Mouse (Mus musculus): ENCODE data around the gene Snf8. TPM values are rescaled to one million over a fixed set of nuclear protein-coding genes. Genes with fewer than 3 reads are reported as not detected.

Snf8 gene
- total and polyA plus RNA-seq, 2 experiments from 2014 or later, result 36.7 to 120 TPM

DNA sequence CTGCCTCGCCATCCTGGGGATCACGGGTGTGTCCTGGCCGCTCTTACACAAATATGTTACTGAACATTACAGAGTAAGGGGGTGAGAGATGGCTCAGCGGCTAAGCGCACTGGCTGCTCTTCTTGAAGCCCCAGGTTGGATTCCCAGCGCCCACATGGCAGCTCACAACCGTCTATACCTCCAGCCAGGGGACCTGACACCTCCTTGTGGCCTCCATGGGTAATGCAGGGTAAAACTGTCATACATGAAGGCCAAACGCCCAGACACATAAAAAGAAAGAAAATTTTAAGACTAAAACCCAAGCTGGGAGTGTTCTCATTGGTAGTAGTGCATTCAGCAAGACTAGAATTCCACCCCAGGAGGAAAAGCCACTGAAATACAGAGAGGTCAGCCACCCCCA is 40.5 kb upstream of the Snf8 start:
- H3K9ac ChIP-seq, result no peak overlapping the region
- no peaks in the 10 kb centered on the region for H3K9me3 ChIP-seq (ENCODE audit: low read length)
- no peak for TF ChIP-seq CTCF (IDR thresholded peaks at IDR 0.05; ENCODE audit: low read depth)
- 0 out of 2 replicates have a peak, but pooled peaks cover 6% of the 10 kb centered on the region for H3K4me1 ChIP-seq (ENCODE audit: insufficient read depth)
- H3K4me3 ChIP-seq (ENCODE audit: low read depth, low read length), result no peak overlapping the region
- H3K27ac ChIP-seq (ENCODE audit: low read depth, low read length), result no peak overlapping the region
- no peak overlapping the region for H3K4me2 ChIP-seq (ENCODE audit: low read depth)
- WGBS, result 96% methylated on average over 8 of the region's 8 CpGs
- H3K36me3 ChIP-seq (ENCODE audit: insufficient read depth), result no peaks in the 10 kb centered on the region
- DNase-seq (no peak), ATAC-seq (no peak)
- no peaks in the 10 kb centered on the region for H3K27me3 ChIP-seq (ENCODE audit: insufficient read depth, low read length)

DNA sequence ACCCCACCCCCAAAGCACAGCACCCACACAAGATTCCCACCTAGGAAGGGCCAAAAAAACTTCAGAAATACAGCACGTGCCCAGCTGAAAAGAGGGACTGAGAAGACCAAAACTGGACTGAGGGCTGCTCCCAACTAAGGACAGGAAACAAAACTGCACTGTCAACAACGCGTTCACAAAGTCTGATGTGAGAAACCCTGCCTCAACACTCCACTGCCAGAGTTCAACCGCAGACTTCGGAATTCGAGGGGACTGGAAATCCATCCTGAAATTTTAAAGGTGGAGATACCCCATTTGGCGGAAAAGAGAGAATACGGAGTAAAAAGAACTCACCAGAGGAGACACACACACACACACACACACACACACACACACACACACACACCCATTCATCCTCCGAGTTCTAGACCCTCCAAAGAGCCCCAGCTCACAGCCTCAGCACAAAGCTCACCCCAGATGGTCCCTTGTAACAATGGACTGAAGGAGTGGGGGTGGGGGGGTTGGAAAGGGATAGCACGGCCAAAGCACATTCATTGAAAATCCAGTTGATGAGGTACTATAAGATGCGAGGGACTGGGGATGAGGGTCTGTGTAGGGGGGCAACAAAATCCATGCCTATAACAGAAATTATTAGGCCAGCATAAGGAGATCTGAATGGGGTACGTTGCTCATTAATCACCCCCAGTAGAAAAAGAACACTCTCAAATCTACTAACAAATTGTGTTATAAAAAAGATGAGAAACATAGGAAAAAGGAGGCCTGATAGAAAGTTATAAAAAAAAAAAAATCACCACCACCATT is 31.4 kb upstream of the Snf8 start:
- Histone ChIP-seq H3K27me3 (ENCODE audit: insufficient read depth, low read length) (peaks cover 4% of the 10 kb centered on the region; the same call in 1 of the 2 replicates), H3K4me1 (ENCODE audit: insufficient read depth) (peaks cover 10% of the 10 kb centered on the region), H3K4me2 (ENCODE audit: low read depth) (peak overlapping the region; percentile 76), H3K36me3 (ENCODE audit: insufficient read depth) (no peaks in the 10 kb centered on the region), H3K9ac (no peak overlapping the region), H3K4me3 (ENCODE audit: low read depth, low read length) (no peak overlapping the region), H3K27ac (ENCODE audit: low read depth, low read length) (no peak overlapping the region), H3K9me3 (ENCODE audit: low read length) (no peaks in the 10 kb centered on the region)
- DNase-seq (no peak), ATAC-seq (no peak)
- 7% methylated on average over 12 of the region's 12 CpGs for WGBS
- no peak for TF ChIP-seq CTCF (IDR thresholded peaks at IDR 0.05; ENCODE audit: low read depth)

DNA sequence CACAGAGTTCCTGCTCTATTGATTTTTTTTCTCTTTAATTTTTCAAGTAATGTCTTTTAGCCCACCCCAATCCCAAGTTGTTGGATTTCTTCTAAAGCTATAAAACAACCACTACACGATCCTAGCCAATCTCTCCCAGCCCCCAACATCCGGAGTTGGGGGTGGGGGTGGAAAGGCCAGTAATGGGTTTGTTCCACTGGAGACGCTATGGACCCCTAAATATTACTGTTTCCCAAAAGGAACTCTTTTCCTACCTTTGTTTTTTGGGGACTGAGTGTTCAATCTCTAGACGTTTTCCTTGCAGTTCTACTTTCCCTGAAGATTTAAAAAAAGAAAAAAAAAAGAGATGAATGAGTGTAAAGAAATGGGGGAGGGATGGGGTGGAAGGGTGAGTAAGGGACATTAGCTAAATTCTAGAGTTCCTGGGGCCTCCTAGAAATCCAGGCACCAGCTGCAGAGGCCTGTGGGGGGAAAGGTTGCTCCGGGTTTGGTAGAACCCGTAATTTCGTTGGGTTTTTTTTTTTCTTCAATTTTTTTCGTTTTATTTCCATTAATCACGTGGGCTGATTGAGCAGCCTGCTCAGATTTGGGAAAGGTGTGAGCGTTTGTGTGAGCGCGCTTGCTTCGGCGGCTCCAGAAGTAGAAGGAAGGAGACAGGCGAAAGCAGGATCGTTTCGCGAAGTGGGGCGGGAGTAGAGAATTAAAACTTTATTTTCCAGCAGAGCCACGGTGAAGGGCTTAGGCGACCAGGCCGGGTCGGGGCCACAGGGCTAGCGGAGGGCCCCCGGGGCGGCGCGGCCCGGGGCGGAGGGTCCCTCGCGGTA is 30.5 kb upstream of the Snf8 start:
- H3K4me3 ChIP-seq (ENCODE audit: low read depth, low read length), result peak overlapping the region; percentile 58
- no peaks in the 10 kb centered on the region for H3K36me3 ChIP-seq (ENCODE audit: insufficient read depth)
- peak overlapping the region; percentile 67 for H3K9ac ChIP-seq
- H3K9me3 ChIP-seq (ENCODE audit: low read length), result no peaks in the 10 kb centered on the region
- ATAC-seq (peak; percentile 1; the same call in 1 of the 2 replicates), DNase-seq (peak; percentile 46)
- TF ChIP-seq CTCF (IDR thresholded peaks at IDR 0.05; ENCODE audit: low read depth), result no peak
- H3K27ac ChIP-seq (ENCODE audit: low read depth, low read length), result peak overlapping the region; percentile 69
- peaks cover 10% of the 10 kb centered on the region for H3K4me1 ChIP-seq (ENCODE audit: insufficient read depth)
- H3K4me2 ChIP-seq (ENCODE audit: low read depth), result peak overlapping the region; percentile 76
- H3K27me3 ChIP-seq (ENCODE audit: insufficient read depth, low read length), result peaks cover 9% of the 10 kb centered on the region; the same call in 1 of the 2 replicates
- 3% methylated on average over 32 of the region's 32 CpGs for WGBS

DNA sequence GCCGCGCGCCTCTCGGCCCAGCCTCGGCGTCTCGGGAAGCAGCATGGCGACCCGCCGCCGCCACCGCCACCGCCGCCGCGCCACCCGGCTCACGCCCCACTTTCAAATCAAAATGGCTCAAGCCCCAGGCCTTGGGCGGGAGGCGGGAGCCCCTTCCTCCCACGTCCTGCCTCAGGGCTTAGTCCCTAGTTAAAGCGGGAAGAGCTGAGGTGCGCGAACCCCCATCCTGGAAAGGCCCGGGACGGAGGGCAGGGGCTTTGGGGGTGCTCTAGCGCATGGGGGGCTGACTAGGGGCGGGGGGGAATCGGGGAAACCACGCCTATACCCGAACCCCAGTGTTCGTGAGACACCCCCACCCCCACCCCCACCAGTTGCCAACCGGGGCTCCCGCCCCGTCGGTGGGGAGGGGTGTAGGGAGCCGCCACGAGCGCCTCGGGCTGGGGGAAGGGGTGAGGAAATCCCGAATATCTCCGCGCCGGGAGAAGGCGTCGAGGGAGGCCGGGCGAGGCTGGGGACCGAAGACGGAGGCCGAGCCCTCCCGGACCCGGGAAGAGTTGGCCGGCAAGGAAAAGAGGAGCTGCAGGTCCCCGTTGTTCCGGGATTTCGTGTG is 29.8 kb upstream of the Snf8 start:
- peaks cover 9% of the 10 kb centered on the region; the same call in 1 of the 2 replicates for H3K27me3 ChIP-seq (ENCODE audit: insufficient read depth, low read length)
- H3K36me3 ChIP-seq (ENCODE audit: insufficient read depth), result no peaks in the 10 kb centered on the region
- H3K27ac ChIP-seq (ENCODE audit: low read depth, low read length), result peak overlapping the region; percentile 69
- H3K4me2 ChIP-seq (ENCODE audit: low read depth), result peak overlapping the region; percentile 76
- no peaks in the 10 kb centered on the region for H3K9me3 ChIP-seq (ENCODE audit: low read length)
- H3K9ac ChIP-seq, result peak overlapping the region; percentile 67
- peak; percentile 43 for DNase-seq
- peak; percentile 45 for ATAC-seq
- peaks cover 10% of the 10 kb centered on the region for H3K4me1 ChIP-seq (ENCODE audit: insufficient read depth)
- WGBS, result under 1% methylated on average over 45 of the region's 57 CpGs
- H3K4me3 ChIP-seq (ENCODE audit: low read depth, low read length), result peak overlapping the region; percentile 58
- no peak for TF ChIP-seq CTCF (IDR thresholded peaks at IDR 0.05; ENCODE audit: low read depth)

DNA sequence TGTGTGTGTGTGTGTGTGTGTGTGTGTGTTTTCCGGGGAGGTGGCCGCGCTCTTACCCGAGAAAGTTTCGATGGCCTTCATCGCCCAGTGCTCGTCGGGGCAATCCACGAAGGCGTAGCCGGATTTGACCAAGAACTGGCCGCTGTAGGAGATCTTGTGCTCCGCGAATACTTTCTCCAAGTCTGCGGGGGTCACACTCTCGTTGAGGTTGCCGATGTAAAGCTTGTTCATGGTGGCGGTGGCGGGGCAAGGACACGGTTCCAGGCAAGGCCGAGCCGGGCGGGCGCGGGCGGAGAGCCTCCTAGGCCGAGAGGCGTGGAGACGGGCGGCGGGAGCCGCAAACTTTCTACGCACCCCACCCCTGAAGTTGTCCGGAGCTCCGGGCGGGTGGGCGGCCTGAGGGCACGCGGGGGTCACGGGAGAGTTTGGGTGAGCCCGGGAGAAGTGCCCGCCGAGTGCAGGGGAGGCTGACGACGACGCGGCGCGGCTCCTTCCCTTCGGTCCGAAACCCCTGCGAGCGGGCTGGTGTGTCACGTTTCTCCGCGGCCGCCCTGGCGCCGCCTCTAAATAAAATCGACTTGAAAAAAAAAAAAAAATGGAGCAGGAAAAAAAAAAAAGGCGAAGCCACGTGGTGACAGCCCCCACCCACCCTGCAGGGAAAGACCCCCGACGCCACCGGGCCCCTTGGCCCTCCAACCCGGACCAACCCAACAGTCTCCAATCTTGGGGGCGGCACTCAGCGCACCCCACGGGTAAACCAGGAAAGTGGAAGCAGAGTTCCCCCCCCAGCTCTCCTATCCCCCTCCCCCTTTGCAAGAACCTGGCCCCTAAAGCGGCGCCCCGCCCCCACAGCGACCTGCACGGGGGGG is 29.0 kb upstream of the Snf8 start, which contains the start of gene Igf2bp1:
Gene Igf2bp1, minus strand, starts transcription at position 538 of the 869 bp plus-strand sequence.
- peaks cover 10% of the 10 kb centered on the region; the same call in 1 of the 2 replicates for H3K27me3 ChIP-seq (ENCODE audit: insufficient read depth, low read length)
- H3K9ac ChIP-seq, result peak within 1 kb of the TSS; percentile 67
- H3K4me1 ChIP-seq (ENCODE audit: insufficient read depth), result peaks cover 10% of the 10 kb centered on the region
- 1% methylated on average over 67 of the region's 74 CpGs for WGBS
- H3K36me3 ChIP-seq (ENCODE audit: insufficient read depth), result no peaks in the 10 kb centered on the region
- DNase-seq, result peak; percentile 73
- TF ChIP-seq CTCF (IDR thresholded peaks at IDR 0.05; ENCODE audit: low read depth), result no peak
- H3K9me3 ChIP-seq (ENCODE audit: low read length), result no peaks in the 10 kb centered on the region
- peak within 1 kb of the TSS; percentile 69 for H3K27ac ChIP-seq (ENCODE audit: low read depth, low read length)
- peak; percentile 21 for ATAC-seq
- H3K4me3 ChIP-seq (ENCODE audit: low read depth, low read length), result peak within 1 kb of the TSS; percentile 58
- H3K4me2 ChIP-seq (ENCODE audit: low read depth), result peak within 1 kb of the TSS; percentile 76

DNA sequence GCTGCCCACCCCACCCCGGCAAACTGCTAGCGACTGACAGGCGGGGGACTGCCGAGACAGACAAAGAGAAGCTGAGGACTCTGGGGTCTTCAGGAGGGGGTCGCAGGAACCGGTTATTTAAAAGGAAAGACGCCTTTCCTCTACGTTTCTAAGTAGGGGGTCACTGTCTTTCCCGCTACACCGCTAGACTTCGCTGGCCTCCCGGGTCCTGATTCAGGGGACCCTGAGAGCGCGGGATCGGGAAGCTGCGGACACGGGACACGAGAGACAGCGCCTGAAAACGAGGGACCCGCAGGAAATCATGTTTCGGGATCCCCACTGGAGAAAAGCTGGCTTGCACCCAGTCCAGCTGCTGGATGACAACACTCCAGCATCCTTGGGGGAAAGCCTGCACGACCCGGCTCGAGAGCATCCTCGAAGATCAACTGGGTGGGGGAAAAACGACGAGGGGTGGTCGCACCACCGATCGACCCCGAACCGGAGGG is 28.3 kb upstream of the Snf8 start:
- H3K4me3 ChIP-seq (ENCODE audit: low read depth, low read length), result peak overlapping the region; percentile 58
- TF ChIP-seq CTCF (IDR thresholded peaks at IDR 0.05; ENCODE audit: low read depth), result no peak
- peak overlapping the region; percentile 76 for H3K4me2 ChIP-seq (ENCODE audit: low read depth)
- H3K27me3 ChIP-seq (ENCODE audit: insufficient read depth, low read length), result peaks cover 17% of the 10 kb centered on the region; the same call in 1 of the 2 replicates
- ATAC-seq (peak; percentile 12; the same call in 1 of the 2 replicates), DNase-seq (peak; percentile 68)
- no peaks in the 10 kb centered on the region for H3K9me3 ChIP-seq (ENCODE audit: low read length)
- no peaks in the 10 kb centered on the region for H3K36me3 ChIP-seq (ENCODE audit: insufficient read depth)
- H3K9ac ChIP-seq, result peak overlapping the region; percentile 67
- H3K4me1 ChIP-seq (ENCODE audit: insufficient read depth), result peaks cover 9% of the 10 kb centered on the region
- H3K27ac ChIP-seq (ENCODE audit: low read depth, low read length), result peak overlapping the region; percentile 69
- under 1% methylated on average over 33 of the region's 33 CpGs for WGBS

Measured in forebrain, postnatal 0 days (tissue).